Mouse (Mus musculus) thymus, adult 2 months (tissue): ENCODE results near the gene Larp1b.

Source experiments
- CTCF ChIP-seq: fragments of 200-500 bp; IDR thresholded peaks from 2 replicates; pipeline ENCODE4 v1.5.1; 2012; ENCODE audit warnings: mild to moderate bottlenecking, control low read depth, low read length, moderate library complexity, borderline replicate concordance; ENCODE audit not compliant: control insufficient read depth, poor library complexity, insufficient read depth; ENCODE audit errors: extremely low read depth
- POLR2A ChIP-seq: fragments of 200-500 bp; IDR thresholded peaks from 2 replicates; pipeline ENCODE4 v1.6.1; 2012; ENCODE audit warnings: mild to moderate bottlenecking, low read length, control low read depth, moderate library complexity; ENCODE audit not compliant: control insufficient read depth, poor library complexity, insufficient read depth; ENCODE audit errors: extremely low read depth

DNA sequence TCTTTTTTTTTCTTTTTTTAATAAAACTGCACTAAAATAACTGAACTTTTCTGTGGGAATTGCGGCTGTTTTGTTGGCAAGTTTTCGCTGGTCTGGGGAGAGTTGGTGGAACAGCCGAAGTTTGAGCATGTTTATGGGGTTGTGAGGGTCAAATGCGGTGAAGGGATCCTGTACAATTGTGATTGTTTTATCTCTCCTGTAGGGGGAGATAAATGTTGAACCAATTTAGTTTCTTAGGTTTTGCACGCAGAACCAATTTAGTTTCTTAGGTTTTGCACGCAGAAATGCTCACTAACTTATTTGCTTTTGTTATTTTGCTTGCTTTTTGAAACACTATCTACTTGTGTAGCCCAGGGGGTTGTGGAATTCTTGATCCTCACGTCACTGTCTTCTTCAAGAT is 1.7 kb downstream of the Larp1b start:
- TF ChIP-seq CTCF (no peak), POLR2A (no peak)
